Comparison of ENCODE assay signal across 11 mouse cellular contexts in genomic region chr3:40522446-40522845, GRCm38 (mm10). TPM values are rescaled to one million over a fixed set of nuclear protein-coding genes. Genes with fewer than 3 reads are reported as not detected.
DNase-seq lines count a peak whose midpoint lies in the region; ATAC-seq and TF ChIP-seq lines count a peak whose summit lies in the region.
"Had no signal": no experiment of that assay in that cellular context is flagged by ENCODE, and none has a peak within 500 bp of the region (broad histone marks: within the 10 kb centered on the region; RNA-seq: fewer than 3 reads in every experiment).

No protein-coding gene starts in this region.

- H3K27me3 ChIP-seq in heart, embryonic 12.5 days (replicated peaks), result peaks cover 8% of the 10 kb centered on the region
- H3K27me3 ChIP-seq in megakaryocyte, embryonic 14.5 days (replicated peaks), result peaks cover 7% of the 10 kb centered on the region
- H3K27me3 ChIP-seq in heart, embryonic 16.5 days (ENCODE audit: control insufficient read depth, insufficient read depth, low read length), result no peaks in the 10 kb centered on the region
- no peaks in the 10 kb centered on the region for H3K27me3 ChIP-seq in myocyte (ENCODE audit: control insufficient read depth, insufficient read depth, insufficient read length)
- H3K27me3 ChIP-seq in cerebellum, adult 2 months (ENCODE audit: control insufficient read depth, insufficient read depth, low read length), result no peaks in the 10 kb centered on the region

- H3K4me2 ChIP-seq in heart, embryonic 12.5 days, result peak overlapping the region; percentile 53
- H3K4me2 ChIP-seq in heart, embryonic 16.5 days (ENCODE audit: low read depth, low read length), result peak overlapping the region; percentile 51
- peak overlapping the region; percentile 68 for H3K4me2 ChIP-seq in myocyte (ENCODE audit: low read depth)

- no peak overlapping the region for H3K27ac ChIP-seq in heart, embryonic 12.5 days (ENCODE audit: poor library complexity, severe bottlenecking)
- no peak overlapping the region for H3K27ac ChIP-seq in heart, embryonic 16.5 days (ENCODE audit: low read length)
- H3K27ac ChIP-seq in cerebellum, adult 2 months (ENCODE audit: insufficient read depth, low read length), result no peak overlapping the region
- H3K27ac ChIP-seq: forebrain, embryonic 13.5 days had no signal

- no peaks in the 10 kb centered on the region for H3K4me1 ChIP-seq in heart, embryonic 12.5 days (replicated peaks)
- H3K4me1 ChIP-seq in megakaryocyte, embryonic 14.5 days, result peaks cover 37% of the 10 kb centered on the region
- no peaks in the 10 kb centered on the region for H3K4me1 ChIP-seq in heart, embryonic 16.5 days (ENCODE audit: control insufficient read depth, insufficient read depth, low read length)
- H3K4me1 ChIP-seq in cerebellum, adult 2 months (ENCODE audit: control insufficient read depth, insufficient read depth, low read length), result no peaks in the 10 kb centered on the region

- no peak for ATAC-seq in heart, embryonic 12.5 days (ENCODE audit: insufficient number of reproducible peaks, low FRiP score)
- ATAC-seq in megakaryocyte, adult 5-6 weeks (ENCODE audit: poor library complexity, severe bottlenecking), result no peak
- ATAC-seq in heart, embryonic 16.5 days (replicated peaks; ENCODE audit: extremely low read depth, insufficient read depth, low FRiP score), result no peak
- ATAC-seq: forebrain, embryonic 13.5 days had no signal

- no peak overlapping the region for H3K4me3 ChIP-seq in heart, embryonic 12.5 days
- peak overlapping the region; percentile 82 for H3K4me3 ChIP-seq in megakaryocyte, embryonic 14.5 days (replicated peaks)
- peak overlapping the region; percentile 22 for H3K4me3 ChIP-seq in heart, embryonic 16.5 days (ENCODE audit: low read length)
- no peak overlapping the region for H3K4me3 ChIP-seq in myocyte
- no peak overlapping the region for H3K4me3 ChIP-seq in cerebellum, adult 2 months (replicated peaks; ENCODE audit: insufficient read depth, low read depth, low read length)
- H3K4me3 ChIP-seq: forebrain, embryonic 13.5 days had no signal

- TF ChIP-seq POLR2A in myocyte (IDR thresholded peaks at IDR 0.05; ENCODE audit: insufficient read length, low read depth), result no peak
- no peak for TF ChIP-seq POLR2A in cerebellum, adult 2 months (IDR thresholded peaks at IDR 0.05; ENCODE audit: borderline replicate concordance, insufficient read depth, low read length)

- no peaks in the 10 kb centered on the region for H3K9me3 ChIP-seq in heart, embryonic 12.5 days (replicated peaks)
- H3K9me3 ChIP-seq in megakaryocyte, embryonic 14.5 days, result no peaks in the 10 kb centered on the region
- no peaks in the 10 kb centered on the region for H3K9me3 ChIP-seq in heart, embryonic 16.5 days (replicated peaks; ENCODE audit: control insufficient read depth, low read length)
- H3K9me3 ChIP-seq: forebrain, embryonic 13.5 days had no signal

- no peaks in the 10 kb centered on the region for H3K36me3 ChIP-seq in heart, embryonic 12.5 days
- no peaks in the 10 kb centered on the region for H3K36me3 ChIP-seq in megakaryocyte, embryonic 14.5 days (replicated peaks; ENCODE audit: low read length)
- H3K36me3 ChIP-seq in heart, embryonic 16.5 days (ENCODE audit: control insufficient read depth, insufficient read depth), result no peaks in the 10 kb centered on the region
- H3K36me3 ChIP-seq in myocyte (ENCODE audit: control insufficient read depth, insufficient read depth), result no peaks in the 10 kb centered on the region

- DNase-seq in heart, postnatal 36 days, result no peak
- DNase-seq in right cerebral cortex, adult 18-20 months, result no peak
- DNase-seq in cerebellum, adult 2 months, result no peak
- DNase-seq: left cerebral cortex, postnatal 4 days; right cerebral cortex, postnatal 25 days had no signal

- 25% methylated on average over 6 of the region's 6 CpGs for WGBS in heart, embryonic 12.5 days
- WGBS in heart, embryonic 16.5 days, result 23% methylated on average over 6 of the region's 6 CpGs
- 26% methylated on average over 6 of the region's 6 CpGs for WGBS in cerebellum, adult 2 months

- intact Hi-C loops in heart, postnatal 36 days (cut with DNase I), result no loop called here

- no peak overlapping the region; the same call in 1 of the 2 replicates for H3K9ac ChIP-seq in heart, embryonic 12.5 days
- H3K9ac ChIP-seq in heart, embryonic 16.5 days (ENCODE audit: low read length), result no peak overlapping the region

- no peak overlapping the region for H3ac ChIP-seq in myocyte (ENCODE audit: control insufficient read depth, insufficient read length)

- H3K79me2 ChIP-seq in myocyte (ENCODE audit: control insufficient read depth, insufficient read depth), result no peaks in the 10 kb centered on the region

- no peak for TF ChIP-seq CTCF in cerebellum, adult 2 months (IDR thresholded peaks at IDR 0.05; ENCODE audit: borderline replicate concordance, insufficient read depth, low read depth, low read length)

TF ChIP-seq in myocyte, 11 proteins besides CTCF, POLR2A, EP300 and RAD21:
- TF ChIP-seq USF1 (IDR thresholded peaks at IDR 0.05; ENCODE audit: low read depth), result peak; percentile 23
- TF ChIP-seq POLR2AphosphoS2 (IDR thresholded peaks at IDR 0.05; ENCODE audit: insufficient read length, low read depth), result no peak

RNA-seq across cellular contexts. Expression of gene Intu, which starts 8.6 kb away (rescaled TPM):
- polyA plus RNA-seq in heart, embryonic 12.5 days (2016; fragmentation: Nextera tagmentation; extraction: Ambion mirVana), result 3.9 and 4.3 TPM in 2 replicates
- total RNA-seq in heart, postnatal 36 days (2021), result 10 to 100 TPM; 14.8 to 22.1 TPM
- polyA plus RNA-seq in megakaryocyte, embryonic 14.5 days (2012; ENCODE audit: insufficient read depth, low replicate concordance), result 1.3 TPM in 1 of 2 replicates, not detected in the other
- total RNA-seq in megakaryocyte, adult 5-6 weeks (2015), result 0.56 and 1.4 TPM in 2 replicates
- total RNA-seq in megakaryocyte, adult 5-6 weeks (2017), result 0.61 and 0.73 TPM in 2 replicates
- 2.7 and 3.7 TPM in 2 replicates for polyA plus RNA-seq in heart, embryonic 16.5 days (2015; fragmentation: Nextera tagmentation; extraction: Ambion mirVana)
- polyA plus RNA-seq in myocyte (2012; fragmentation: generic; extraction: Trizol), result 2.7 TPM
- 4.0 and 4.6 TPM in 2 replicates for polyA plus RNA-seq in cerebellum, adult 2 months (2012; rRNA removed)

Comparison
In these comparisons a context has a peak if more than half of its experiments do, and no peak if none do; other contexts are left out.
1. H3K4me3 ChIP-seq: peak in megakaryocyte, embryonic 14.5 days (single experiment) and heart, embryonic 16.5 days (single experiment); none in heart, embryonic 12.5 days (single experiment), myocyte (single experiment) and cerebellum, adult 2 months (single experiment).
2. Peak in every context shown above with its lines, with median percentiles within 50 percentile points of each other: H3K4me2 ChIP-seq.